Mouse (Mus musculus) kidney, adult 2 months (tissue): Measurements from ENCODE around the gene Setd2.

ENCODE experiments used
- CTCF ChIP-seq: fragments of 200-500 bp; conservative IDR thresholded peaks from 2 replicates; pipeline ENCODE4 v1.5.1; 2011; ENCODE audit warnings: low read depth, mild to moderate bottlenecking, control low read depth, low read length, moderate library complexity, mixed read lengths; ENCODE audit not compliant: insufficient read depth, insufficient read length
- POLR2A ChIP-seq: fragments of 200-500 bp; IDR thresholded peaks from one replicate; pipeline ENCODE4 v1.6.1; 2011; ENCODE audit warnings: low read depth, low read length, control low read depth

GRCm38 (mm10) chr9:110638611-110639021 is 106.2 kb downstream of the Setd2 start:
- no peak for TF ChIP-seq CTCF
- no peak for TF ChIP-seq POLR2A
